Mouse (Mus musculus): ENCODE results near the gene Brip1. TPM values are rescaled to one million over a fixed set of nuclear protein-coding genes. Genes with fewer than 3 reads are reported as not detected.

The Brip1 gene
- polyA plus RNA-seq, 1 experiment from 2014 or later, result 5.9 TPM

DNA sequence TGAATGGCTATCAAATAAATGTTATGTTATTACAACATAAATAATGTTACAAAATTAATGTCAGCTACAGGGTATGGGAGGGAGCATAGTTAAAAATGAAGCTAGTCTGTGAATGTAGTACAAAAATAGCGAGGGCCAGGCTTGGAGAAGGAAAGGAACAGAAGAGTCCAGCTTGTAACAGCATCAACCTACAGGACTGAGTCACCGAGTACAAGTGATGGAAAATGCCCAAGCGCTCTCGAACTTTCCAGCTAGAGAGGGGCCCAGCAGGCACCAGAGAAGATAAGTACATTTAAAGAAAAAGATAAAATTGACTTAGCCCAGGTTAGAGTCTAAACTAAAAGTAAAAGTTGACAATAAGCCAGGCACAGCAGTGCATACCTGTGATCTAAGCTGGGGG, 116.5 kb downstream of the Brip1 start:
- Histone ChIP-seq H3K4me3 (ENCODE audit: low read depth, low read length) (no peak overlapping the region), H3K9ac (ENCODE audit: low read depth, low read length) (no peak overlapping the region), H3K27ac (ENCODE audit: low read length) (no peak overlapping the region), H3K4me1 (ENCODE audit: control insufficient read depth, low read depth, low read length) (no peaks in the 10 kb centered on the region), H3K9me3 (replicated peaks; ENCODE audit: control insufficient read depth, low read length) (no peaks in the 10 kb centered on the region), H3K27me3 (ENCODE audit: control insufficient read depth, insufficient read depth, low read depth, low read length) (no peaks in the 10 kb centered on the region), H3K36me3 (ENCODE audit: control insufficient read depth, insufficient read depth) (no peaks in the 10 kb centered on the region), H3K4me2 (ENCODE audit: low read depth, low read length) (no peak overlapping the region)
- 63% methylated on average over 4 of the region's 4 CpGs for WGBS (ENCODE audit: insufficient replicate concordance)
- no peak for ATAC-seq (ENCODE audit: low read depth)

DNA sequence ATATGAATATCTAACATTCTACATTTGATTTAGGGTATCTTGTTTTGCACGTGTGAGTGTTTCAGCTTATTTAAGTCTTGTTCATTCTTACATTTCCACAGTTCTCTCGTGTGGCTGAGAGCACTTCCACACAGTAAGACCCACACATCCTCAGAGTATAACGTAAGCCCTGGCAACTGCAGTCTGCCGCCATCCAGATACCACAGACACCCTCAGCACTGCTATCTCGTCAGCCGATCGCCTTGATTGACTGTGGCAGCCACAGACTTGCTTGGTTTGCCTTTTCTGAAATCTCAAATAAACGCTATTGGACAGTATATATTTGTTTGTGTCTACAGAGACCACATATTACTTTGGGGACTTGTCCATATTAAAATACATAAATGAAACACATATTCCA, 123.0 kb downstream of the Brip1 start:
- H3K9me3 ChIP-seq (replicated peaks; ENCODE audit: control insufficient read depth, low read length), result no peaks in the 10 kb centered on the region
- no peak for ATAC-seq (ENCODE audit: low read depth)
- H3K36me3 ChIP-seq (ENCODE audit: control insufficient read depth, insufficient read depth), result peaks cover 8% of the 10 kb centered on the region
- H3K4me1 ChIP-seq (ENCODE audit: control insufficient read depth, low read depth, low read length), result no peaks in the 10 kb centered on the region
- H3K4me2 ChIP-seq (ENCODE audit: low read depth, low read length), result no peak overlapping the region
- no peak overlapping the region for H3K9ac ChIP-seq (ENCODE audit: low read depth, low read length)
- no peaks in the 10 kb centered on the region for H3K27me3 ChIP-seq (ENCODE audit: control insufficient read depth, insufficient read depth, low read depth, low read length)
- no peak overlapping the region for H3K4me3 ChIP-seq (ENCODE audit: low read depth, low read length)
- no peak overlapping the region for H3K27ac ChIP-seq (ENCODE audit: low read length)
- WGBS (ENCODE audit: insufficient replicate concordance), result 64% methylated on average over 8 of the region's 8 CpGs

DNA sequence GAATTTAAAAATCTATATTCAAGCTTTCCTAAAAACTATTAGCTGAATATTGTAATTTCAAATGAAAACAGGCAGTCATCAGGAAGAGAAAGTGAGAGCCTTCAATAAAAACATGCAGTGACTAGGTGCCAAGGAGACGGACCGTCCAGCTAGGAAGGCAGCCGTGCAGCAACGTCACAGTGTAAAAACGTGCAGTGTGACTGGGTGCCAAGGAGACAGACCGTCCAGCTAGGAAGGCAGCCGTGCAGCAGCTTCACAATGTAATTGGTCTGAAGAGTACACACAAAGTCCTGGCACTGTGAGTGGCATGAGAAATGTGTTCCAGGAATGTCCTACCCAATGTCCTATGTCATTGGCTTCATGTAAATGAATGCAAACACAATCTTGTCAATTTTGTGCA, 124.0 kb downstream of the Brip1 start:
- Histone ChIP-seq H3K9me3 (replicated peaks; ENCODE audit: control insufficient read depth, low read length) (no peaks in the 10 kb centered on the region), H3K4me2 (ENCODE audit: low read depth, low read length) (no peak overlapping the region), H3K27ac (ENCODE audit: low read length) (no peak overlapping the region), H3K36me3 (ENCODE audit: control insufficient read depth, insufficient read depth) (peaks cover 8% of the 10 kb centered on the region), H3K4me1 (ENCODE audit: control insufficient read depth, low read depth, low read length) (no peaks in the 10 kb centered on the region), H3K27me3 (ENCODE audit: control insufficient read depth, insufficient read depth, low read depth, low read length) (no peaks in the 10 kb centered on the region), H3K9ac (ENCODE audit: low read depth, low read length) (no peak overlapping the region), H3K4me3 (ENCODE audit: low read depth, low read length) (no peak overlapping the region)
- ATAC-seq (ENCODE audit: low read depth), result no peak
- WGBS (ENCODE audit: insufficient replicate concordance), result 82% methylated on average over 7 of the region's 7 CpGs

DNA sequence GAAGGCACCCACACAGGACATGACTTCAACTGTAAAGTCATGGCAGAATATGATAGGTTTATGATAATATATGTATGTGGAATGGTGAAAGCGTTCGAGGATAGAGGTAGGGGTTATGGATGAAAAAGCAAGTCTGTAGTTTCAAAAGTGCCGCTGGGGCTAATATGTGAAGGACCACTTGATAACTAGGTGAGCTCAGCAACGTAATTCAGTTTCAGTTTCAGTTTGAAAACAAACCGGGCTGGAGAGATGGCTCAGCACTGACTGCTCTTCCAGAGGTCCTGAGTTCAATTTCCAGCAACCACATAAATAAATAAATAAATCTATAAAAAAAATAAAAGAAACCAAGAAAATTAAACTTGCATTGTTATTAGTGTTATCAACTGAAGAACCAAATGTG, 124.6 kb downstream of the Brip1 start:
- H3K27me3 ChIP-seq (ENCODE audit: control insufficient read depth, insufficient read depth, low read depth, low read length), result no peaks in the 10 kb centered on the region
- no peak overlapping the region for H3K27ac ChIP-seq (ENCODE audit: low read length)
- WGBS (ENCODE audit: insufficient replicate concordance), result 83% methylated on average over 5 of the region's 5 CpGs
- H3K36me3 ChIP-seq (ENCODE audit: control insufficient read depth, insufficient read depth), result peaks cover 8% of the 10 kb centered on the region
- no peak overlapping the region for H3K4me2 ChIP-seq (ENCODE audit: low read depth, low read length)
- H3K9me3 ChIP-seq (replicated peaks; ENCODE audit: control insufficient read depth, low read length), result no peaks in the 10 kb centered on the region
- H3K4me1 ChIP-seq (ENCODE audit: control insufficient read depth, low read depth, low read length), result no peaks in the 10 kb centered on the region
- H3K9ac ChIP-seq (ENCODE audit: low read depth, low read length), result no peak overlapping the region
- ATAC-seq (ENCODE audit: low read depth), result no peak
- no peak overlapping the region for H3K4me3 ChIP-seq (ENCODE audit: low read depth, low read length)

DNA sequence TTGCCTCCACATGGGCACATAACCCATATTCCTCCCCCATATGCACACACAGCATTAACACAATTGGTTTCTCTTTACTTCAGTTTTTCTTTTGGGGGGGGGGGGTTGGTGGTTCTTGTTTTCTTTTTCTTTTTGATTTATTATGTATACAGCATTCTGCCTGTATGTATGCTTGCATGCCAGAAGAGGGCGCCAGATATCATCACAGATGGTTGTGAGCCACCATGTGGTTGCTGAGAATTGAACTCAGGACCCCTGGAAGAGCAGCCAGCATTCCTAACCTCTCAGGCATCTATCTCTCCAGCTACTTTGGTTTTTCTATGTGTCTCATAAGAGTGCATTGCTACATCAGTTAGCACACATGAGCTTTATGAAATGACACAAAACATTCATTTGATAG, 125.6 kb downstream of the Brip1 start:
- H3K9me3 ChIP-seq (replicated peaks; ENCODE audit: control insufficient read depth, low read length), result no peaks in the 10 kb centered on the region
- no peak overlapping the region for H3K27ac ChIP-seq (ENCODE audit: low read length)
- H3K4me2 ChIP-seq (ENCODE audit: low read depth, low read length), result no peak overlapping the region
- H3K9ac ChIP-seq (ENCODE audit: low read depth, low read length), result no peak overlapping the region
- peaks cover 8% of the 10 kb centered on the region for H3K36me3 ChIP-seq (ENCODE audit: control insufficient read depth, insufficient read depth)
- H3K4me3 ChIP-seq (ENCODE audit: low read depth, low read length), result no peak overlapping the region
- WGBS (ENCODE audit: insufficient replicate concordance), result 81% methylated on average over 1 of the region's 1 CpGs
- H3K4me1 ChIP-seq (ENCODE audit: control insufficient read depth, low read depth, low read length), result no peaks in the 10 kb centered on the region
- H3K27me3 ChIP-seq (ENCODE audit: control insufficient read depth, insufficient read depth, low read depth, low read length), result no peaks in the 10 kb centered on the region
- no peak for ATAC-seq (ENCODE audit: low read depth)

DNA sequence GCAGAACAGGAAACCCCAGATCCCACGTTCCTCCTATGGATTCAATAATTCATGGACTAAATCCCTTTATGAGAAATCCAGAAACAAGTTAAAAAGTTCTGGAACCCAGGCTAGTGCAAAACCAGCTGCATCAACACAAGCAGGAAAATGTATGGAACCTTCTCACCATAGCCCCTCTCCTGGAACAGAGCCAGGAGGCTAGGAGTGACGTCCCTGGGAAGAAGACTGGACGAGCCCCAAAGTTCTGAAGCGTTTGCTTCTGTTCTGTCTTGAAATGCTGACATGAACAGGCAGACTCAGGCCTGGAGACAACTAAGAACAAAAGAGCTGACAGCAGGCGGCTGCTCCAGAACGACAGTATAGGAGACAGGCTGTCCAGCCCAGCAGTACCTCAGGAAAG, 132.3 kb downstream of the Brip1 start:
- Histone ChIP-seq H3K9me3 (replicated peaks; ENCODE audit: control insufficient read depth, low read length) (no peaks in the 10 kb centered on the region), H3K27me3 (ENCODE audit: control insufficient read depth, insufficient read depth, low read depth, low read length) (no peaks in the 10 kb centered on the region), H3K36me3 (ENCODE audit: control insufficient read depth, insufficient read depth) (no peaks in the 10 kb centered on the region; the same call in 1 of the 2 replicates), H3K27ac (ENCODE audit: low read length) (no peak overlapping the region), H3K9ac (ENCODE audit: low read depth, low read length) (no peak overlapping the region), H3K4me2 (ENCODE audit: low read depth, low read length) (no peak overlapping the region), H3K4me1 (ENCODE audit: control insufficient read depth, low read depth, low read length) (no peaks in the 10 kb centered on the region), H3K4me3 (ENCODE audit: low read depth, low read length) (no peak overlapping the region)
- WGBS (ENCODE audit: insufficient replicate concordance), result 70% methylated on average over 6 of the region's 6 CpGs
- ATAC-seq (ENCODE audit: low read depth), result no peak

DNA sequence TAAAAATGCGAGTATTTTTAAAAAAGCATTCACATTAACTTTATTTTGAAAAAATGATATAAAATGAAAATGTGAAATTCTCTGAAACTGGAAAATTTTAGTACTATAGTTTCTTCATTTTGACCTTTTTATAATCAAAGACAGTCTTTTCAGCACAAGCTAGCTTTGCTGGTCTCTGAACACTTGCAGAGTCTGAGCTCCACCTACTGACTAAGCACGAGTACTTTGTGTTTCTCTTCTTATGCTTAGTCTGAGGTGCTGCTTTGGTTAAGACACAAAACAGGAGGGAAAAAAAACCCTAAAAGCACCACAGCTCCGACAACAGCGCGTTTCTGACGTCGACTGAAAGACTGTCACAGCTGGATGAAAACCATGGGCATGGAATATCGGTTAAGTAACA, 133.8 kb downstream of the Brip1 start:
- no peak overlapping the region for H3K27ac ChIP-seq (ENCODE audit: low read length)
- no peaks in the 10 kb centered on the region for H3K27me3 ChIP-seq (ENCODE audit: control insufficient read depth, insufficient read depth, low read depth, low read length)
- ATAC-seq (ENCODE audit: low read depth), result no peak
- 72% methylated on average over 8 of the region's 8 CpGs for WGBS (ENCODE audit: insufficient replicate concordance)
- H3K9me3 ChIP-seq (replicated peaks; ENCODE audit: control insufficient read depth, low read length), result no peaks in the 10 kb centered on the region
- H3K9ac ChIP-seq (ENCODE audit: low read depth, low read length), result no peak overlapping the region
- H3K4me1 ChIP-seq (ENCODE audit: control insufficient read depth, low read depth, low read length), result no peaks in the 10 kb centered on the region
- H3K4me2 ChIP-seq (ENCODE audit: low read depth, low read length), result no peak overlapping the region
- H3K36me3 ChIP-seq (ENCODE audit: control insufficient read depth, insufficient read depth), result no peaks in the 10 kb centered on the region; the same call in 1 of the 2 replicates
- H3K4me3 ChIP-seq (ENCODE audit: low read depth, low read length), result no peak overlapping the region

DNA sequence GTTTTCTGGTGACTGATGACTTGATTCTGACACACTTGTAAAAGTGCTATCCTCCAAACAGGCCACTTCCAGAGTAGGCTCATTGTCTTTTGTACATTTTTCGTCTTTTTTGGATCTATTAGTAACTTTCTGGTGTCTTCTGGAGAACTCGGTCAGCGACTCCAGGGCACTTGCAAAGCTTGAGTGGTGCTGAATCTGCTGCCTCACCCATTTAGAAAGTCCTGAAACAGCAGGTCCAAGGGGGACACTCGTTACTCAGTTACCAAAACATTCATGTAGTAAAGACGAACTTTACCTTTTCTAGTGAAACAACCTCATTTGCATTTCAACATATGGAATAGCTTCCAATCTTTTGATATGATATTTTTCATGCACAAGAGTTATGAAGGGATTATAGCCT, 136.1 kb downstream of the Brip1 start:
- H3K4me3 ChIP-seq (ENCODE audit: low read depth, low read length), result no peak overlapping the region
- ATAC-seq (ENCODE audit: low read depth), result no peak
- H3K36me3 ChIP-seq (ENCODE audit: control insufficient read depth, insufficient read depth), result no peaks in the 10 kb centered on the region; the same call in 1 of the 2 replicates
- no peak overlapping the region for H3K27ac ChIP-seq (ENCODE audit: low read length)
- no peaks in the 10 kb centered on the region for H3K4me1 ChIP-seq (ENCODE audit: control insufficient read depth, low read depth, low read length)
- no peak overlapping the region for H3K4me2 ChIP-seq (ENCODE audit: low read depth, low read length)
- H3K9ac ChIP-seq (ENCODE audit: low read depth, low read length), result no peak overlapping the region
- 78% methylated on average over 5 of the region's 5 CpGs for WGBS (ENCODE audit: insufficient replicate concordance)
- no peaks in the 10 kb centered on the region for H3K9me3 ChIP-seq (replicated peaks; ENCODE audit: control insufficient read depth, low read length)
- H3K27me3 ChIP-seq (ENCODE audit: control insufficient read depth, insufficient read depth, low read depth, low read length), result no peaks in the 10 kb centered on the region

DNA sequence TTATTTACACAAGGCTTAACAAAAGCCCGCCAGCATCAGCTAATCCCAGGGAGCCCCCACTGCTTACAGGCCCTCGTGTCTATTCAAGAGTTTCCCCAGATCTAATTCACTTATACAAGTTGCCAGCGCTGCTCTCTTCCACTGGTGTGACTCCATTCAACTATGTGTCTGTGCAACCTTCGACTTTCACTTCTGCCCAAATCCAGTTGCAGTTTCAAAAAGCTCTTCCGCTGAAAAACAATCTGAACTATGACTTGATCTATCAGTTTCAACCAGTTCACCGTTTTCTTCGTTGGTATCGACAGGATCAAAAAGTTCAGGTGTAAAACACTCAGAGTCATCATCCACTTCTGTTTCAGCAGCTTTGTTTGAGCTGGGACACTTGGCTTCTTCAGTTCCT, 139.8 kb downstream of the Brip1 start:
- Histone ChIP-seq H3K36me3 (ENCODE audit: control insufficient read depth, insufficient read depth) (no peaks in the 10 kb centered on the region; the same call in 1 of the 2 replicates), H3K9ac (ENCODE audit: low read depth, low read length) (no peak overlapping the region), H3K27me3 (ENCODE audit: control insufficient read depth, insufficient read depth, low read depth, low read length) (no peaks in the 10 kb centered on the region), H3K4me3 (ENCODE audit: low read depth, low read length) (no peak overlapping the region), H3K4me1 (ENCODE audit: control insufficient read depth, low read depth, low read length) (no peaks in the 10 kb centered on the region), H3K27ac (ENCODE audit: low read length) (no peak overlapping the region), H3K9me3 (replicated peaks; ENCODE audit: control insufficient read depth, low read length) (no peaks in the 10 kb centered on the region), H3K4me2 (ENCODE audit: low read depth, low read length) (no peak overlapping the region)
- ATAC-seq (ENCODE audit: low read depth), result no peak
- WGBS (ENCODE audit: insufficient replicate concordance), result 77% methylated on average over 8 of the region's 8 CpGs

DNA sequence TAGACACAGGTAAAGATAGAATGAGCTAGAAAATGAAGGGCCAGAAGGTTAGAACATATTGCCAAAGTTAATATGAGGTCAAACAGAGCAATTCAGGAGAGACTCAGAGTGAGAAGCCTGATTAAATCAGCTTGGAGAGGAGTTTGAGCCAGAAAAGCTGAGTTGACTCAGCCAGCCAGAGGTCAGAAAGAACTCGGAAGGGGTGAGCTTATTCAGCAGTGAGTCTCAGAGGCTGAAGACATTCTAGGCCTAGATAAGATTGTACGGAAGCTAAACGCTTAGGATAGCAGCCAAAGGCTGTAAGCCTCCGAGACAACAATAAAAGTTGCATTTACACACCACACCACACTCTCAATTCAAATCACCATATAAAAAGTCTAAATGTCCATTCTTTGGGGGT, 141.9 kb downstream of the Brip1 start:
- no peaks in the 10 kb centered on the region for H3K27me3 ChIP-seq (ENCODE audit: control insufficient read depth, insufficient read depth, low read depth, low read length)
- no peaks in the 10 kb centered on the region for H3K36me3 ChIP-seq (ENCODE audit: control insufficient read depth, insufficient read depth)
- H3K4me2 ChIP-seq (ENCODE audit: low read depth, low read length), result no peak overlapping the region
- H3K9me3 ChIP-seq (replicated peaks; ENCODE audit: control insufficient read depth, low read length), result no peaks in the 10 kb centered on the region
- H3K9ac ChIP-seq (ENCODE audit: low read depth, low read length), result no peak overlapping the region
- no peaks in the 10 kb centered on the region for H3K4me1 ChIP-seq (ENCODE audit: control insufficient read depth, low read depth, low read length)
- ATAC-seq (ENCODE audit: low read depth), result no peak
- 77% methylated on average over 4 of the region's 4 CpGs for WGBS (ENCODE audit: insufficient replicate concordance)
- no peak overlapping the region for H3K4me3 ChIP-seq (ENCODE audit: low read depth, low read length)
- no peak overlapping the region for H3K27ac ChIP-seq (ENCODE audit: low read length)

Data from liver, embryonic 16.5 days (tissue).